Mouse (Mus musculus) heart, postnatal 4 days (tissue): ENCODE data around the gene Tk1. TPM values are rescaled to one million over a fixed set of nuclear protein-coding genes. Genes with fewer than 3 reads are reported as not detected.
"Not testable (repeated sequence)": the region's sequence is repeated elsewhere in the genome, so short reads cannot be mapped to it uniquely, and the experiment has no call there.

Source experiments
- DNase-seq: peaks from one replicate; pipeline ENCODE4 v3.0.0; 2021
- total RNA-seq, 2 experiments: library from RNA; stranded (reverse); gene quantifications; 2 replicates each; pipeline ENCODE4 v1.2.3; 2021

Gene Tk1
- total RNA-seq, 2 experiments from 2014 or later, result 93.1 to 99.2 TPM

- DNase-seq, result no peak
These were observed 4.0 kb downstream of the Tk1 start for GRCm38 (mm10) chr11:117821868-117822267.

DNA sequence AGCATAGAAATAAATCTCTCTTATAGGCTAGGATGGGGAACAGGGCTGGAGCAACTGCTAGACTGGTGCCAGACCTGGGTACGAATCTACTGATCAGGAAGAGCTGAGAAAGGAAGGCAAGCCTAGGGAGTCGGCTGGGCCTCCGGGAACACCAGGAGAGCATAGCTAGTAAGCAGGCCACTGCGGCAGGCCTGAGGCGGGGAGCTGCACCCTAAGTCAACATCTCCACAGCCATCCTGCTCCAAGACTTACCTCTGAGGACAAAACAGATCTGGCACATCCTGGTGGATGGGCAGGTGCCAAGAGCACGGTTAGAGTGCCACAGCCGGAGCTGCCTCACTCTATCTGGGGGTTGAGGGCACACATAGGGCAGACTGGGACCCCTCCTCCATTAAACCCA is 5.7 kb downstream of the Tk1 start:
- DNase-seq, result no peak

GRCm38 (mm10) chr11:117819095-117819494 is 6.8 kb downstream of the Tk1 start:
- DNase-seq, result peak; percentile 72

GRCm38 (mm10) chr11:117816389-117816996 is 9.4 kb downstream of the Tk1 start:
- no peak for DNase-seq

DNA sequence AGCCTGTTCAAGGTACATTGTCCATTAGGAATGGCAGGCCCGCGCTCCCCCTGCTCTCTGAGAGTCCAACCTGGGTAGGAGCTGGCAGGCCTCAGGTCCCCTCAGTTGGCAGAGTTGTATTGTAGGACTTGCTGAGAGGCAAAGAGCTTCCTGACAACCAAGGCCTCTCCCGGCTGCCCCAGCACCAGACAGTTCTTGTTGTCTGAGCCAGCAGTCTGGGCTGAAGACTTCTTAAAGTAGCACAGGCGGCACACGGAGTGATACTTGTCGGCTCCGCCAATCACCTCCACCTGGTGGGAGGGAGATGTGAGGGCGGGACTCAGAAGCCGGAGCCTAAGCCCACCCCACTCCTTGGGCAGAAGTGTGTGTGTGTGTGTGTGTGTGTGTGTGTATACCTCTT is 10.0 kb downstream of the Tk1 start:
- DNase-seq, result not testable (repeated sequence)

DNA sequence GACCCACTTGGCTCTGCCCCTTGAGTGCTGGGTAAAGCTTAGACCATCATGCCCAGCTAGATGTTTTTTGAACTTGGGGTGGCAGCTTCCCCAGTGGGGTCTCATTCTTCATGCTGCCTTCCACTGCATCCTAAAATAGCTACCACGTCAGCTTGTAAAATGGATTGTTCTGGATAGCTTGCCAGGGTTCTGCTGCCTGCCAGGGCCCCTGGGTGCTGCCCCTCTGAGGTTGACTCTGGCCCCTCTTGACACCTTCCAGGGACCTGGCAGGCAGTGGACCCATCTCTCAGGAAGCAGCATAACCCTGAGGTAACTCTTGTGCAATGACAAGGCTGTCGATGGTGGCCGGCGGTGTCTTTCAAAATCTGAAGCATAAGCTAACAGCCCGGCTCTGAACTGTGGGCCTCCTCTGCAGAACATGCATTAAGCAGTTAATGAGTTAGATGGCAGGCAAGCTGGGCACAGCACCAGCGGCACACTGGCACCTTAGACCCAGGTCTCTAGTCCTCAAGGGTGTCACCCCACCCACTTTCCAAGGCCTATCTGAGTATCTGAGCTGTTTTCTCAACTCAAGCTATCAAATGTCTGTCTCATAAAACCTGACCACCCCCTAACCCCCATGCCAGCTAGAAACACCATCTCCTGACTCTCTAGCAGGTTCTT is 11.1 kb downstream of the Tk1 start:
- DNase-seq, result no peak

GRCm38 (mm10) chr11:117813867-117814266 is 12.0 kb downstream of the Tk1 start:
- DNase-seq, result no peak

DNA sequence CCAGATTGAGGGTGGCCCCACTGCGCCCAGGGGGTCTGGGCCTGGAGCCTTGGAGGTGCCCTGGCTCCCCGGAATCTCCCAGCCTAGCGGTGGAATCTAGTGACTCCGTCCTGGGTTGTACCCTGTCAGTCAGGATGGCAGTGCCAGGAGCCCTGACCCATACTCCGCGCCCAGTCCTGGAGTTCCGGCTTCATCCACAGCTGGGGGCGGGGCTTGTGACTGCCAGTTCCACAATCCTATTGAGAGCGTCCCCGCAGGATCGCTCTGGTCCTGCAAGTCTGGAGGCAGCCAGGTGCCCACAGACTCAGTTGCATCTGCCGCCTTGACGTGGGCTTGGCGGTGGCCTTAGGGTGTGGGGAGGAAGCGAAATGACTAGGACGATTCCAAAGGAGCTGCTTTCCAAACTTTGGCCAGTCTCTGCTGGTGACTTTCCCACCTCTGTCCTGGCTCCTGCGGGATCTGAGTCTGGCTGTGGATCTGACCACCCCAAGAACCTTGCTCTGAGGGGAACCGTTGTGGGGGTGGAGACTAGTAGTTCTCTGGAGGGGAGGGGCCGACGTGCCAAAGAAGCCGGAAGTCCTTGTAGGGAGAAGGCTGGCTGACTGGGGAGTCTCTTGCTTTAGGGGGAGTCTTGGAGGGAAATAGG is 15.4 kb downstream of the Tk1 start:
- peak; percentile 90 for DNase-seq

DNA sequence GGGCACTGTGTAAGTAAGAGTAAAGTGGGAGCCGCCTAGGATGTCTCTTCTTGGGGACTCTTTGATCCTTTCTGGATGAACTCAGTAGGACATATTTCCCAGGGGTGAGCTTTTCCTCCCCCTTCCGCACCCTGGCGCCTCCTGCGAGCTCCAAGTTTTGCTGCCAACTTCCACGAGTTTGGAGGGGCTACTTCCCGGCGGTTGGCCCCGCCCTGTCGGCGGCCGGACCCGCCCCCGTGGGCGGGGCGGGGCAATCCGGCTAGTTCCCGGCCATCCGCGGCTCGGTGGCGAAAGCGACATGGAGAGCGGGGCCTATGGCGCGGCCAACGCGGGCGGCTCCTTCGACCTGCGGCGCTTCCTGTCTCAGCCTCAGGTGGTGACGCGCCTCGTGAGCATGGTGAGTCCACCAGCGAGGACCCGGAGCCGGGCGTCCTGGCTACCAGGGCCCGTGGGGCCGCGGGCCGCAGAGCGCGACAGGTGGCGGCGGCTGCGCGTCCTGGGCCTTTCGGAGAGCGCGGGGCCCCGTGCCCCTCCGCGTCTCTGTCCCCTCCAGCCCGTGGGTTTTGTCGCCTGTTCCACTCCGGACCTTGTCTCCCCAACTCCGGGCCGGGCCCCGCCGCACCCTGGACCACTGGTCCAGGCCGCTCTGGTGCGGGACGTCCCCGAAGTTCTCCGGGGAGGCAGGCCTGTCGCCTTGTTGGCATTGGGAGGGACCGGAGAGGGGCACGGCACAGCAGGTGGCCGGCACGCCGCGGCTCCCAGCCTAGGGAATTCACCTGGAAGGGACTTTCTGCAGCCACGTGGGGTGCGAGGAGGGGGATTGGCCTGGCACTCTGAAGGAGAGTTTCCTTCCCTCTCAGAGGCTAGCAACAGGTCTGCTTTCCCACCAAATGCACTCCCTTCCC is 16.2 kb downstream of the Tk1 start, which contains the start of the genes Gm20708 and Syngr2:
Gm20708 (plus strand) TSS at position 262 of the 905 bp plus-strand sequence.
Syngr2 (plus strand) TSS at position 262 of the 905 bp plus-strand sequence.
- DNase-seq, result peak; percentile 81

GRCm38 (mm10) chr11:117806781-117807180 is 19.1 kb downstream of the Tk1 start:
- DNase-seq, result no peak

- DNase-seq, result no peak
These were observed 22.7 kb downstream of the Tk1 start for GRCm38 (mm10) chr11:117803166-117803688.

DNA sequence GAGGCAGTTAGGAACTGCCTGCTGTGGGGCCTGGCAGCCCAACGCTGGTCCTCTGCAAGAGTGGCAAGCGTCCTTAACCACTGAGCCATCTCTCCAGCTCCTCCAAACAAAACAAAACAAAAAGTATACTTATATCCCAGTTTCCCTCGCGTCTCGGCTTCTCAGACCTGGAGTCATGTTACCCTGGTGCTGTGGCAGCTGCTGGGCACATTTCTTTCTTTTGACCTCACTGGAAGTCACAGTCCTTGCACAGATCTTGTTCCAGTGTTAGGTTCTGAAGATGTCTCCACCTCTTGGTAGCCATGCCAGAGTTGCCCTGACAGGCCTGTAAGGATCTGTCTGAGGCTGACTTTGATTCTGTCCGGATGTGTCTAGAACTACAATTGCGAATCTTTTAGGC is 24.2 kb downstream of the Tk1 start:
- no peak for DNase-seq

DNA sequence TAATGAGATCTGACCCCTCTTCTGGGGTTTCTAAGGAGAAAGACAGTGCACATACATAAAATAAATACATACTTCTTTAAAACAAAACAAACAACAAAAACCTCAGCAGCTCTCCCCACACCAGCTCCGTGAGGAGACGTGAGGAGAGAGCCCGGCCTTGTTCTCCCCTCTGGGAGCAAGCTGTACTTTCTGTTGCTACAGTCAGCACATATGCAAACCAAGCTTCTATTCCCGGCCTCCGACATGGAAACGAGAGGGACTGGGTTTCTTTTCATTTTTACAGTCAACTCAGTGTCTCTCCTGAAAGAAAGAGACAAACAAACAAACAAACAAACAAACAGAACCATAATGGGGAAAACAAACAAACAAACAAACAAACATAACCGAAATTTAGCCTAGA is 25.9 kb downstream of the Tk1 start:
- no peak for DNase-seq

GRCm38 (mm10) chr11:117799174-117799573 is 26.7 kb downstream of the Tk1 start:
- DNase-seq, result no peak

DNA sequence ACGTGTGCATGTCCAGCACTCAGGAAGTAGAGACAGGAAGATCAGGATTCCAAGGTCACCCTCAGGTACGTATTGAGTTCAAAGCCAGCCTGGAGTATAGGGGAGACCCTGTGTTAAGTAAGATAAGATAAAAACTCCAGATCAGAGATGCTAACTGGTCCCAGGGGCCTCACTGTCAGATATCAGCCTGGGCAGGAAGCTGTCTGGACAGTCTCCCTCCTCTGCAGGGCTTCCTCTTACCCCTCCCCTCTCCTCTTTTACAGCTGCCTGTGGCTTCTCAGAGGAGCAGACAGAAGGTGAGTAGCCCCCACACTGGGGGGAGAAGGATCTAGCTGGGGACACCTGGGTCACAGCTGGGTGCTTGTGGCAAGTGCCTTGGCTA is 27.7 kb downstream of the Tk1 start:
- DNase-seq, result no peak

DNA sequence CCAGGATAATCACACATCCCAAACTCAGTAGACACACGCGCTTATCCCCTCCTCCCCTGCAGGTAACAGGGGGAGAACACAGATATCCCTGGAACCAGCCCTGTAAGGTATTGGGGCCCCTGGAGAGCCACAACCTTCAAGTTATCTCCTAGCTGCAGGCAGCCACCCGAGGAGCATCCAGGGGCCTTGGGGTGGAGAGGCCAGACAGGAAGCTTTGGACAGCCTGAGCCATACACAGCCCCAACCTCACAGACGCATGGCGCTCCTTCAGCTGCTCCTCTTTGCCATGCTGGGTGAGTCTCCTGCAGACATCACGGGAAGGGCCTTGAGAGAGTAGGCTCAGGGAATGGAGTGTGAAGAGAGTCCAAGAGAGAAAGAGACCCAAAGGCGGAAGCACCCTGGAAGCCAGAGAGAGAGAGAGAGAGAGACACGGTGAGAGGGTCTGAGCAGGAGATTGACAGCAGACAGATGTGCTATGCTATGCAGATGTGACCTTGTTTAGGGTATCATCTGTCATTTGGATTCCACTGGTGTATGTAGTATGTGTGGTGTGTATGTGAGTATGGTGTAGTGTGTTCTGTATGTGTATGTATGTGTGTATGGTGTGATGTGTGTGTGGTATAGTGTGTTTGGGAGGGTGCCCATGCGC is 28.3 kb downstream of the Tk1 start, which contains the start of gene 6030468B19Rik:
6030468B19Rik (plus strand) TSS at position 150 of the 649 bp plus-strand sequence.
- no peak for DNase-seq

DNA sequence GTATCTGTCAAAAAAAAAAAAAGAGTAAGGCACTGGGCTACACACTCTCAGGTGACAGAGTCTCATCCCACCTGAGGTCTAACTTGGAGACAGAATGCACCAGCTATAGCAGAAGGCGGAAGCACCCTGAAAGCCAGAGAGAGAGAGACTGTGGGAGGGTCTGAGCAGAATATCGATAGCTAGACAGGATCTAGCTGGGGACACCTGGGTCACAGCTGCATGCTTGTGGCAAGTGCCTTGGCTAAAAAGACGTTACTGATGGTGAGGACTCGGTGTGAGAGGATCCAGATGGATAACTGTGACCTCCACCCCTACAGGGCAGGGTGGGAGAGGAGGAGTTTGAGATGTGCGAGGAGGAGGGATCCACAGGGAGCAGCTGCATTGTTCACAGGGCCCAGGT is 28.9 kb downstream of the Tk1 start:
- DNase-seq, result no peak

- DNase-seq, result no peak
These were observed 31.8 kb downstream of the Tk1 start for GRCm38 (mm10) chr11:117794035-117794551.

- peak; percentile 36 for DNase-seq
These were observed 33.5 kb downstream of the Tk1 start for GRCm38 (mm10) chr11:117792281-117792888.

DNA sequence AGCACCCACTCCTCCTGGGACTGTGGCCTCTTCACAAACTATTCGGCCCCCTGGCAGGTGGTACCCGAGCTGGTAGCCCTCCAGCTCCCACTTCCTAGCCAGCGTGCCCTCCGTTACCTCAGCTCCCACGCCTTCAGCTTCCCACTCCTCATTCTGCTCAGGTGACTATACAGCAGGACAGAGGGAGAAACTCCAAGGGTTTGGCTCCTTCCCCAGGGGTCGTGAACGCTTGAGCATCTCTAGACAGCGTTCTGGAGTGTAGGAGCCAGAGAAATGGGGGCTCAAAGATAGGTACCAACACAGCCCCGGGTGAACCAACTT is 34.5 kb downstream of the Tk1 start:
- DNase-seq, result no peak
